Mouse (Mus musculus) MN1 (cell line): ENCODE measurements around the gene Slc2a13.

Source experiments
- DNase-seq: peaks from one replicate; pipeline ENCODE4 v3.0.0-alpha.2; 2016; ENCODE audit warnings: low spot score

Gene Slc2a13

GRCm38 (mm10) chr15:91502235-91502634 is 70.8 kb downstream of the Slc2a13 start:
- no peak for DNase-seq

DNA sequence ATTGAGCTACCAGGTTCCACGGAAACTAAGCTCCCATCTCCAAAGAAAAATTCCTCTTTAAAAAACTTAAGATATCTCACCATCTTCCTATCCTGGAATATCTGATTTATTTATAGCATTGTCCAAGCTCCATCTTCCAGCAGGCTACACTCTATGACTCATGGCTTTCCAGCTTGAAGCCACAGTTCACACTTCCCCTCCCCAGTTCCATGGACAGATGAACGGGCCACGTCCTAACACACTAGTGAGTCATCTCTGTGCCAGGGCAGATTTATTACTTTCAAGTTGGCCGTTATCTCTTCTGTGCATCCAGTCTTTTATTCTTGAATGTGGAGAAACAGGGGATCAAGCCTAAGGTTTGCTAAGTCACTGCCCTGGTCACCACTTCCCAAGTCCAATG is 78.0 kb downstream of the Slc2a13 start:
- no peak for DNase-seq

GRCm38 (mm10) chr15:91479924-91480615 is 93.0 kb downstream of the Slc2a13 start:
- DNase-seq, result no peak

DNA sequence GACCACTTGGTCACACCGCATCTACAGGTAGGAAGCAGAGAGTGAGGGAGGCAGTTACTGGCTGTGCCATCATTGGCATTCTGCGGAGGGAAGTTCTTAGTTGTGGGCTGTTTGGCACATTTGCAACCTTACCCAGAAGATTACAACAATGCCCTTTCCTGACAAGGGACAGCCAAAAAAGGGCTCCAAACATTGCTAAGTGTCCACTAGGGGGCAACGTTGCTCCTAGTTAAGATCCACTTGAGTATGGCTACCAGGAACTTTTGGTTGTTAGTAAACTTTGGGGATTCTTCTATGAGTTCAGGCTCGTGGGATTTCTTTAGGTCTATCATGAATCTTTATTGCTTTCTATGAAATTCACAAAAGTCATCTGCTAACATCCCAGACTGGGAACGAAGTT is 95.3 kb downstream of the Slc2a13 start:
- no peak for DNase-seq

DNA sequence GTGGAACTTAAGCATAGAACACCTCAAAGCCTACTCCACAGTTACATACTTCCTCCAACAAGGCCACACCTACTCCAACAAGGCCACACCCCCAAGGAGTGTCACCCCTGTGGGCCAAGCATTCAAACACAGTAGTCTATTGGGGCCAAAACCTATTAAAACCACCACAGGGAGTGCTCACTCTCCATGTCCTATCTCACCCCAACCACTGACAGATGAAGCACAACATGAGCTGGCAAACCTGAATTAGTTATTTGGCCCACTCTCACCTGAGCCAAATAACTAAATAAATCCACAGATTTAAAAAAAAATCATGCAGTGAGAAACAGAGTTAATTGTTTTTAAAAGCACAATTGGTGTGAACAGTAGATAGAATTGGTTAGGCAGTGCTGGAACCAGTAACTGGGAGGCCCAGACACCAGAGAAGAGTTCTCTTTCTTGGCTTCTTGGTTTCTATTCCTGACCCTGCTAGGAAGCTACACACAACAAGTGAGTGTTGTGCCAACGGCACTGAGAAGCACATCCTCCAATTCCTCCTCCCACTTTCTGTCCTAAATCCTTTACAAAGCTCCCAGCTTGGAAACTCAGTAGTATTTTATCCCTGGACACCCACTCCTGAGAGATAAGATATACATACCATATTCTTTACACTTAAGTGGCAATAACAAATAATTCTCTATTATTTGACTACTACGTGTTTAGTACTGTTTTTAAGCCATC is 99.2 kb downstream of the Slc2a13 start:
- DNase-seq, result no peak

- no peak for DNase-seq
These were observed 107.7 kb downstream of the Slc2a13 start for GRCm38 (mm10) chr15:91465331-91465730.

- DNase-seq, result no peak
These were observed 109.1 kb downstream of the Slc2a13 start for GRCm38 (mm10) chr15:91463857-91464435.

- DNase-seq, result no peak
These were observed 109.9 kb downstream of the Slc2a13 start for GRCm38 (mm10) chr15:91463026-91463661.

DNA sequence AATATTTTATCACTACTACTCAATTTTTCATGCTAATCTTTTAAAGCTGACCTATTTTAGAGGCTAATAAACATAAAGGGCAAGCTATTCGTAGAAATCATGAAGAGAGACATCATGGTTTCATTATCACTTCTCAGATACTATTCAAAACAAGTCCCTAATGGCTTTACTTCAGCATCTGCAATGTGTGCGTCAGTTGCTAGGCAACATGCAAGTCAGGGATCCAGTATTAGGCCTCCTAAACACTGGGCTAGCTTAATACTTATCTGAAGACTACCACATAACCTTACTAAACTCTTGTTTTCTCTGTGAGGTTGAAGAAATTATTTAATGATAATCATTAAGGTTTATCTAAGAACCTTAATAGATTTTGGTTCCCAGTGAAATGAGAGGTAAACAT is 111.1 kb downstream of the Slc2a13 start:
- no peak for DNase-seq

GRCm38 (mm10) chr15:91457202-91457601 is 115.9 kb downstream of the Slc2a13 start:
- no peak for DNase-seq

GRCm38 (mm10) chr15:91445399-91445798 is 127.7 kb downstream of the Slc2a13 start:
- no peak for DNase-seq

- no peak for DNase-seq
These were observed 129.6 kb downstream of the Slc2a13 start for GRCm38 (mm10) chr15:91443449-91443848.

DNA sequence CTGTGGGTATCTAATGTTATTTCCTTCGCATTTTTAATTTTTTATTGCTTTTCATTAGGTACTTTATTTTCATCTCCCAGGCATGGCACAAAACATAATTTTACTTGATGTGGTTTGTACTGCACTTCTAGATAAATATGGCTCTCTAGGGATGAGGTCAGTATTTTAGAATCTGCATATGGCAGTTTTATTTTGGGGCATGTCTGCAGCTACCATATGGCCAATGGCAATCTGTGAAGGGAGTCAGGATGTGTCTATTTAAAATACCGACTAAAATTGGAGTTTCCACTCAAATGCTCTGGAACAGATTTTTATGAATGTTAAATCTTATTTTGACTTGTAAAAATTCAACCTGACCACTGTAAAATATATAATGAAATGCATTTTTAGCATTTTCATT is 133.2 kb downstream of the Slc2a13 start:
- no peak for DNase-seq

DNA sequence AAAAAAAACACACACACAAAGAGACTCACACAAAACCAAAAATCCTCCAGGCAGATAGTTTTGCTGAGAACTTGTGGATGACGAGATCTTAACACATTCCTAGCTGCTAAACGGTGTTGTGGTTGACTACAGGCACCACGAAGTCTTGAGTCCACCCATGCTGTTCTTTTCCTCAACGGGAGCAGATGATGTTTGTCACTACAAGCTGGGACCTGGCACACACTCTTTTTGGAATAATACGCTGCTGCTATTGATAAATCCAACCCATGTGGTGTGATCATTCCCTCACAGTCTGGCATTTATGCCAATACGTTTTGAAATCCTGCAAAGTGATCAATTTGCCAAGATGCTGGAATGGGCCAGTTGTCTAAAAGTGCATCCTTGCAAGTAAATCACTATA is 147.6 kb downstream of the Slc2a13 start:
- DNase-seq, result no peak

- DNase-seq, result no peak
These were observed 166.1 kb downstream of the Slc2a13 start for GRCm38 (mm10) chr15:91406979-91407378.

DNA sequence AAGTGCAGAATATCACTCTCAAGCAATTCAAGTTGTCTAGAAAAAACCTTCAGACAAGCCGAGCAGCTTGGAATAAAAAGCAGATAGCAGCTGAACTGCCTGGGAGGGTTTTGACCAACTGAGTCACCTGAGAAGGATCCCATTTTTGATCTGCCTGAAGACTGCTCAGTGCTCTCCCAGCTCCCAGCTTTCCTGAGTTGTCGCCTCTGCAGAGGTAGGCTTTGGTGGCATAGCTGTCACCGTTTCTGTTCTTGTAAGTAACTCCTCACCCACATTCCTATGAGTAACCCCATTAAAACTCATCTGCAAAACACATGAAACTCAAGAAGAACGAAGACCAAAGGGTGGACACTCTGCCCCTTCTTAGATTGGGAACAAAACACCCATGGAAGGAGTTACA is 177.9 kb downstream of the Slc2a13 start:
- no peak for DNase-seq

DNA sequence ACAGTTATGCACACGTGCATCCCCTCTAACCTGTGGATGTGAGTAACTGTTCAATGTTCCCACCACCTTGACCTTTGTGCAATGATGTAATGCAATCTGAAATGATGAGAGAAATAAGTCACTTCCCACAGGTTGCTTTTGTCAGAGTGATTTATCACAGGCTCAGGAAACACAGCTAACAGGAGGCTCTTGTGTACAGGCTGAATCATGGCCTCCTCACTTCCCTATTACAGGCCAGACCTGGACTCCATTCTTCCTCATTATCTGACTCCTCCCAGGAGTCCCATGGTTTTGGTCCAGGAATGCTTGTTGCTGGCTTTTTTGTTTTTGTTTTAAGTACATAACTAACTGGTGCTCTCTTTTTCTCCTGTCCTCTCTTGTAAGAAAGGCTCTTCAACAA is 189.4 kb downstream of the Slc2a13 start:
- DNase-seq, result no peak

DNA sequence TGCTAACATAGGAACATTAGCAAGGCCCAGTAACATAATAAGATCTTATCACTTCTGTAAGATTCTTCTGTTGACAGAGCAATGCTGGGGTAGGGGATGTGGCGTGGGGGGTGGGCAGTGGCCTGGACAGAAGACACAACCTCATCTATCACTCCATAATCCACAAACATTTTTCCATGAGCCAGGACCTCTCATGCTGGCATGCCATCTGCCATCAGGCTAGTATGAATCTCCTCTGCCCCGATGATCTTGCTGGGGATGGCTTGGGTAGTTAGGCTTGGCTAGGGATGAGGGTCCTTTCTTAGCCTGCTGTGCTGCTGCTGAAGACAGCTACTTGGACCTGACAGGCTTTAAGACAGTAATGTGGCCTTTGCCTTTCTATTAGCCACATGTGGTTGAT is 190.5 kb downstream of the Slc2a13 start:
- no peak for DNase-seq

- DNase-seq, result no peak
These were observed 191.2 kb downstream of the Slc2a13 start for GRCm38 (mm10) chr15:91381864-91382263.

GRCm38 (mm10) chr15:91378751-91379325 is 194.2 kb downstream of the Slc2a13 start:
- DNase-seq, result no peak

DNA sequence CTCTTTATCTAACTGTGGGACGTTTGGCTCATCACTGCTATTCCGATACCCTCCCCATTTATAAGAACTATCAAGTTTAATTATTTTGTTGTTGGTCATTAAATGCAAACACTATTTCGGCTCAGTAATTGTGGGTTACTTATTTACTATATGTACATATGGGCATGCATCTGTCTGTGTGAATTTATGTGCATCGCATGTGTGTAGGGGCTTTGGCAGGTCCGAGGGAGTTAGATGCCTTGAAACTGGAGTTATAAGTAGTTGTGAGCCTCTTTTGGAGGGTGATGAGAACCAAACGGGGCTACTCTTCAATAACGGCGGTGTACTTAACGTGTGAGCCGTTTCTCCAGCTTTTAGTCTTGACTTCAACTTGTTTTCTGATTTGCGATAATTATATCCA is 195.5 kb downstream of the Slc2a13 start:
- DNase-seq, result no peak

DNA sequence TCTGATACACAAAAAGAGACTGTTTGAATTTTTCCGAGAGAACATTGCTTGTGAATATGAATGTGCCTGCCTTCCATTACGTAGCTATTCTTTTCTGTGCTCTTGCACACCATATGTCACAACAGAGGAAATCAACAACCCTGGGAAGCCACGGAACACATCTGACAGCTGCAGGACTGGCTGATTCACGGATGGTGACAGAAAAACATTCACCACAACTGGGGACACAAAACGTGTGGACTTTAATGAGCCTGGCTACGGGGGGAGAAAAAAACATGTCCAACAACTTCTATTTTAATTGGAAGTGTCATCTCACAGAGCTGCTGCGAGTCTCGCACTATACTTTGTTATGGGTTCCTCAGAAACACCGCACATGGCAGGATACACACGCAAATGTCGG is 196.0 kb downstream of the Slc2a13 start:
- no peak for DNase-seq

DNA sequence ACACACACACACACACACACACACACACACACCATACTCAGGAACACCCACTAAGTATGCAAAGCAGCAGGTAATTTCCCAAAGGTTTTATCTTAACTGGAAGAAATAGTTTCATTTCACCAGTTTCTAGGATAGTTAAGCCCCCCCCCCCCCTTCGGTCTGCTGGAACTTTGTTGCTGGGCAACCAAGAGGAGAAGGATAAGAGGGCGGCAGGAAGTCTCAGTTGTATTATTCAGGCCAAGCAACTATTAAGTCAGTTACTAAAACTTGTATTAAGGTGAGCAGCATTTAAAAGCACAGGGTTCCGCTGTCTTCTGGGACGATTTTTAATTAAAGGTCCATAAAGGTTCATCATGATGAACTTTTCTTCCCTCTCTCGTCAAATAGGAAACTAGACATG is 198.6 kb downstream of the Slc2a13 start:
- no peak for DNase-seq
